Mouse (Mus musculus) layer of hippocampus, postnatal 14 days (tissue): ENCODE results near the gene Prps1. TPM values are rescaled to one million over a fixed set of nuclear protein-coding genes. Genes with fewer than 3 reads are reported as not detected.
A peak's percentile ranks its signal among the peaks of the same experiment; 100 is the strongest.
"Not testable (repeated sequence)": the region's sequence is repeated elsewhere in the genome, so short reads cannot be mapped to it uniquely, and the experiment has no call there.

Experiments
- DNase-seq, 2 experiments: peaks; one replicate each; pipeline ENCODE4 v3.0.0; 2021 to 2022; ENCODE audit warnings: low spot score in 2 of 2, mixed read lengths in 1 of 2
- total RNA-seq, 2 experiments: library from RNA; stranded (reverse); gene quantifications; 2 replicates each; pipeline ENCODE4 v1.2.3; 2021

The Prps1 gene
- total RNA-seq, 2 experiments from 2014 or later: 58.7 to 66.4 TPM

DNA sequence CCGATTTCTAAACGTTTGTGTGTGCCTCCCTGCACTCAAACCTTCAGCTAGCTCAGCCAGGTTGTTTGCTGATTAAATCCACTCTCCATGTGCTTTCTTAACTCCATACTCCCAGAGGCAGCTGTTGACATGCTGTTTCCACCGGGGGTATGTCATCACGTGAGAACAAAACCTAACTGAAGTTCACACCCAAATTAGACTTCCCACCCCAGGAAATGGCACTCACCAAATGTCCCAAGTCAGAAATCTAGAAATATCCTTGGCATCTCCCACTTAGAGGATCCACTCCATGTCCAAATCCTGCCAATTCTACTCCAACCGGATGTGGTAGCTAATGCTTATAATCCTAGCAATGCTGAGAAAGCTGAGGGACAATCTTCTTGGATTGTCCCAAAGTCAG lies 43.9 kb downstream of the Prps1 start:
- no peak for DNase-seq

DNA sequence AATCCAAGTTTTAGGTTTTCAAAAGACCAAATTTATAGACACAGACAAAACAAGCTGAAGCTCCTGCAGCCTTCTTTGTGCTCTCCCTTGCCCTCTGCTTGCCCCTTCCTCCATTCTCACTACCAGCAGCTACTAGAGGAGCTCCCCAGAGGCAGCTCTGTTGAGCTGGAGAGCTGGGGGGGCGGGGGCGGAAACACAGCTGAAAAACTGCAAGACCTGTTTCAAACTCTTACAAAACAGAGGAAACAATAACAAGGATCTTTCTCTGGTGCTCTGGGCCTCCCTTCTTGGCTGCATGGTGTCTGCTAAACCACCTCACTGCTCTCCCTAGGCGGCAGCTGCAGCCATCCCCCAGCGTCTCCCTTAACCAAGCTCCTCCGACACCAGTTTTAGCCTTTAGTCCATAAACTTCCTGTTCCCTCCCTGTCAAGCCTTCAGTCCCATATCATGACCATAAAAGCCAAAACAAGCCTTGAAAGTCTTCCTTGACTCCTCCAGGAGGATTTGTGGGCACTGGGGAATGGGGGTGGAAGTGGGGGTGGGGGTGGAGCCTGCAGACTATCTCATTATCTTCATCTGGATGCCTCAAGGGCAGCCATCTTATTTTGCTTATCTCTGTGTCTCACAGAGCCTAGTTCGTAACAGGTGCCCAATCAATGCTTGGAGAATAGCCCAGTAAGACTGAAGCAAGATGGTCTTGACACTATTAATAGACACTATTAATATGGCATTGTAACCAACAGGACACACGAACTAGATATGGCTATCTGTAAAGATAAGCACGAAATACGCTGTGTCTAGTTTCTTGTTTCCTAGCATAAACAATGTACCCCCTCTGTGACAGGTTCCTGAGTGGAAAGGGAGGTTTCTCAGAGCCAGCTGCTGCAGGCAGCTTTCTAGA lies 45.2 kb downstream of the Prps1 start:
- no peak for DNase-seq

DNA sequence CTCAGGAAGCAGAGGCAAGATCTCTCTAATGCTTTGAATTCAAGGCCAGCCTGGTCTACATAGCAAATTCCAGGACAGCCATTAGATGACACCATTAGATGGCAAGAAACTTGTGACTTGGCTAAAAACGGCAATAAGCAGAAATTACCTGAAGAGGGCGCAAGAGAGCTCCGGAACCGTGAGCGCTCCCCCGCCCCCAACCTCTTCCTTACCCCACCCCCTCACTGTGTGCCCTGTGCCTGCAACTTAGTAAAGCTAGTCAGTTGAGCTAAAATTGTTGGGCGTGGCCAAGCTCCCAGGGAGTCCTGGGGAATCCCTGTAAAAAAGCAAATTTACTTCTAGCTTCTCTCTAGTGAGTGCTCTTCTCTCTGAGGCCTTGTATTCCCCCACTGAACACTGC lies 47.5 kb downstream of the Prps1 start:
- peak; percentile 19 to 41 for DNase-seq

DNA sequence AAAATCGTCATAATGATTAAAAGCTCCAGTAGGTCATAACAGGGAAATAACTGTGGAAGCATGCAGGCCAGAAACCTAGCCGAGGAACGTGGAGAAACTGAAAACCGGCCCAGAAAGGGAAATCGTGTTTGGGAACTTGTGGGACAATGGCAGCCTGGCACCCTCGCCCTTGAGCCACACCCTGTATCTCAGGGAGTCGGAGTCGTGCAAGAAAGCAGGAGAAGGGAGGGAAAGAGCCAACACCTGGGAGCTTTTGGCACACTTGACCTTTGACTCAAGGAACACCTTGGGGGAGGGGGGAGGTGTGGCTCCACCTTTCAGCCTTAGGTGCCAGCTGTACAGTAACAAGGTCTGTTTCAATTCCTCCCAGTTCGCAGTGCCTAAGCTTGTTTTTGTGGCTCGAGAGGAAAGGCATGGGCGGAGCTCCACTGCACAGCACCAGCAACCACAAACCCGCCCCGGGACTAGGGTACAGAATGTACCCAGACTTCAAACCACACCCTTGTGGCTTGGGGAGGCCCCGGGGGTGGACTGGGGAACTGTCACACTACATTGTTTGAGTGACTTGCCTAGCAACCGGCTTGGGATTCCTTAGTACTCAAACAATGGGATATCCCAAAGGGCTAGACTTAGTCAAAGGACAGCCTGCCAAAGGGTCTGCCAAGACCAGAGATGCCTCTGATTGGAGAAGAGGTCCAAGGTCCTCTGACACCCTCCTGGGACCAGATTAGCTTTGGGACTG lies 49.3 kb downstream of the Prps1 start:
- DNase-seq: peak in 1 of 2 experiments; percentile 28

DNA sequence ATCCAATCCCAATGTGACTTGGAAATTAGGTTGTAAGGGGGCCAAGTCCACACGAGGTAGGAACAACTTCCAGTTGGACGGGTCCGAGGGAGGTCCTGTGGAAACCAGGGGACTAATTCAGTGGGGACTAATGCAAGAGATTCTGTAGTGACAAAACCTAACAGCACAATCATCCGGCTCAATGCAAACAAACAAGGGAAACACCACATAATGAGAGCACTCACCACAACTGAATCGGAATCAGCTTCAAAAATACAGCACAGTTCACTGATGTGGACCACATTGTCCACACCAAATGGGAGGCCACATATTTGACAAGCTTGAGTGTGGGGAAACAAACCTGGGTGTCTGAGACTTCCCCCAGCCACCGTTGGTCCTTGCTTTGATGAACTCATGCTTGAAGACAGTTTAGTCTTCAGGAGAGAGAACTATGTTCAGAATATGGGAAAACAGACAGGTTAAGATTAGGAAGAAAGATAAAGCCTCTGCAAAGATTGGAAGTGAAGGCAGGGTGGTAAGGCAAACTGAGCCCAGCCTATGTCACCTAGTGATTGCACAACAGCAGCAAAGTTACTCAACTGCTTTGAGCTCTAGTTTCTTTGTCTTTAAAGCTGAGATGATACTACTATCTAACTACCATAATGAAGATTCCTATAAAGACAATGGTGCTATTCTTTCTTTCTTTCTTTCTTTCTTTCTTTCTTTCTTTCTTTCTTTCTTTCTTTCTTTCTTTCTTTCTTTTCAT lies 50.2 kb downstream of the Prps1 start:
- DNase-seq: no peak

DNA sequence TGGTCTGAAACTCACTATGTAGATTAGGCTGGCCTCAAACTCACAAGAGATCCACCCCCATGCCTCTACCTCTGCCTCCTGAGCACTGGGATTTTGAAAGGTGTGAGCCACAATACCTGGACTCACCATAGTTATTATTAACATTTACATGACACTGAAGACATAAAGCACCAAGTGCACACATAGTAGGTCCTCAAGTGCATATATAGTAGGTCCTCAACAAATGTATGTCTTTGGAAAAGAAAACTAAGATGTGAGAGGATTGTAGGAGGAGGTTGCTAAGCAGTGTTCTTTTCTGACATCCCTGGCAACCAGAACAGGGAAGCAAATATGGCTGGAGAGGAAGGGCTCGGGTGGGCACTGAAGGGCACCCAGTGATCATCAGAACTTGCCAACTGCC lies 51.0 kb downstream of the Prps1 start:
- no peak for DNase-seq

DNA sequence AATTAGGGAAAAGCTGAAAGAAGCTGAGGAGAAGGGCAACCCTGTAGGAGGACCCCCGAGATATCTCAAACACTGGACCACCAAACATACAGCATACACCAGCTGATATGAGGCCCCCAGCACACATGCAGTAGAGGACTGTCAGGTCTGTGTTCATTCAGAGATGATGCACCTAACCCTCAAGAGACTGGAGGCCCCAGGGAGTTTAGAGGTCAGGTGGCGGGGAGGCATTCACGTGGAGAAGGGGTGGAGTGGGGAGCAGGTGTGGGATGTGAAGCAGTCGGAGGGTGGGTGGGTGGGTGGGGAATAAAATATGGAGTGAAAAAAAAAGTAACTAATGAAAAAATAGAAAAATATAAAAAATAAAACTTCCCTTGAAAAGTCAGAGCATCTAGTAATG lies 52.4 kb downstream of the Prps1 start:
- not testable (repeated sequence) for DNase-seq

DNA sequence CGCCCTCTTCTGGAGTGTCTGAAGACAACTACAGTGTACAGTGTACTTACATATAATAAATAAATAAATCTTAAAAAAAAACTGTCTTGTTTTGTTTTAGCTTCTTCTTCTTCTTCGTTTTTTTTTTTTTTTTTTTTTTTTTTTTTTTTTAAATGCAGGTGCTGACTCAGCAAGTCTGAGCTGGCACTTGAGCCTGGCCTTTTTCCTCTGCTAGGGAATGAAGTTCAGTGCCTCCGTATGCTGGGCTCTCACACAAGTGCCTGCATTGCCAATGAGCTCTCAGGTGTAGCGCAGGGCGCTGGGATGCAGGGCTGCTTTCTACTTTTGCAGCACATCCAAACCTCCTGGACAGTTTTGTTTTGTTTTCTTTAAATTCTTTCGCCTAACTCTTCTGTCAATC lies 53.4 kb downstream of the Prps1 start:
- DNase-seq: no peak

DNA sequence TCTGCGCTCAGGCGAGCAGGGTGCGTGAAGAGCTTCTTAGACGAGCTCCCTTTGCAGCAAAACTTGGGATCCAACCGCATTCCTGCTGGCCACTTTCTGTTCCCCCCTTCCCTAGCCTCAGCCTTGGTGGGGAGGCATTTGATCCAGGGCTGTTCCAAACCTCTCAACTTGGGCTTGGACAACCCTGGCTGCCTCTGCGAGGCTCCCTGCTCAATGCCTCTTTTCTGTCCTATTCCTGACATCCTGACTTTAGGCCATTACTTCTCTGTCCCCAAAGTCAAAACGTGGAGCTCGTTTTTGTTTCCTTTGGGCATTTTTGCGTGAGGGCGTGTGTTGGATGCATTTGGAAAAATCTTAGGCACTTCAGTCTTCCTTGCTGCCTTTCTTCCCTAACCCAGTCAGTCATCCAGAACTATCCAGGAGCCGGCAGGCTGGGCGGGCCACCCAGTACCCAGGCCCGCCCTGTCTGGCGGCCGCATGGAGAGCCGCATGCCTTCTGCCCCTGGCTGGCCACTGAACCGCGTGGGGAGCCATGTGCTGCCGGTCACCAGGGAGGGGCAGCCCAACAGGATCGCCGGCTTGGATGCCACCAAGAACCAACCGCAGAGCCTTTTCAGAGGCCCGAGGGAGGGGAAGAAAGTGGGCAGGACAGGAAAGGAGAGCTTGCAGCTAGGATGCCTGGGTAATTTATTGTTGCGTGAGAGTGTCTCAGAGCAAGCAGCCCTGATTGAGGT lies 54.5 kb downstream of the Prps1 start:
- peak; percentile 28 to 61 for DNase-seq

DNA sequence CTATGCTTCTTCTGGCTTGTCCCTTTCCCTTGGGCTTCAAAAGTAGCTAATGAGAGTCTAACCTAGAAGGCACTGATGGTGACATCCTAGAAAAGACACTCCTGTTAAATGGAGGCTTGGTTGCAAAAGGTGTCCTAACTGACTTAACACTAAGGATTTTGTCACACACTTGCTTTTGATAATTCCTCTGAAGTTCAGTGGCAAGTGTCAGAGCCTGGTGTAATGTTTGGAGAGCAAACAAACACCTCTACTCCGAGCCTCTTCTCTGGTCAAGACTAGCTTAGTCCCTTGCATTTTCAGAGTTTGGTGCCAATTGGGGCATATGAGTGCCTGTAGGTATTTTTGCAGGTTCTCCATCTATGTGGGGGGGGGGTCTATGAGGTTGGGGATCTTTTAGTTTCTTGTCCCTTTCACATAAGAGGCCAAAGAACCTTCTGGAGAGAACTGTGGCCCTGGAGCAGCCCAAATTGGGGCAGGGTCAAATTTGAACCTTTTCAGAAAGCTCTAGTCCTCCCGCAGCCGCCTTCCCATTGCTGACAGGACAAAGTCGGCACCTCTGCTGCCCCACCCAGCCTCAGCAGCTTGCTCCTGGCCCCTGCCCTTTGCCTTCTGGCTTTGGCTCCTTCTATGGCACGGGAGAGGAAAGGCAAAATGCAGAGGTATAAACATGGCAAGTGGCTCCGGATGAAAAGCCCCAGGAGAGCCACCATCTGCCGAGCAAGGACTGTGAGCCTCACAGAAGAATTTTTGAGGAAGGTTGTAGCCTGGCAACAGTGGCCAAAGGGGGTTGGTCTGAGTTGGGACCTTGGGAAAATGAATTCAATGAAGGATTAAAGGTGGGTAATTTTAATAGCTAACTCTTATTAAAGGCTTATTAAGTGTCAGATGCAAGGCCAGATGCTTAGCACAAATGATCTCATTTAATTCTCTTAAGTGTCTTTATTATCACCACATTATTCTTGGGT lies 55.6 kb downstream of the Prps1 start:
- DNase-seq: no peak

DNA sequence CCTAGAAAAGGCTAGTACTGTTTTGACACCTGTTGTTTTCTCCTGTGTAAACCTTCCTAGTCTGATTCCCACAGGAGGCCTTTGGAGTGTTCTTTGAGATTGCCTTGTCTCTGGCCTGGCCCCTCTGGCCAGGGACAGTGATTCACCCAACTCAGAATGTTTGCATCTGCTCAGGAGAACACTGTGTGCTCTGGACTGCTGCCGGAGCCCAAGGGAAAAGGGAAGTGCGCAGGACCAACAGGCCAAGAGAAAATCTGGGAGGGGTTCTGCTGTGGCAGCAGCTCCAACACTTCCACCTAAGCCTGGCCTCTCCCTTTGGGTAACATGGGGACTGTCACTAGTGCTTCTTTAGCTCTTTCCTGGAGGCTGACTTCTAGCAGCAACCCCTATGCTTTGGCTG lies 57.0 kb downstream of the Prps1 start:
- DNase-seq: no peak

DNA sequence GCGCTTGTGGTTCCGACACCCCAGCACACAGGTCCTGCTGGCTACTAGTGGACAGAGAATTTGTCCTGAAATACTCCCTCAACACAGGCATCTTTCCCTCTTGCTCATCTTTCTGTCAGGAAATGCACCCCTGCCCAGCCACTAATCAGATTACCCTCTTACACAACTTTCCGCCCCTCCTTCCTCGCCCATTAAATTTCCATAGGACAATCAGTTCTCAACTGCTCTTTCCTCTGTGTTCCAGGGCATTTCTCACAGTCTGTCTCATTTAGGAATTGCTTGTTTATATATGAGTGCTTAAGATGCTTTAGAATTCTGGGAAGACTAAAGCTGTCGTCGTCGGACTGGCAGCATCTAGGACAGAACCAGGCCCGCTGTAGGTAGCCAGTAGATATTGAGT lies 61.9 kb downstream of the Prps1 start:
- no peak for DNase-seq

DNA sequence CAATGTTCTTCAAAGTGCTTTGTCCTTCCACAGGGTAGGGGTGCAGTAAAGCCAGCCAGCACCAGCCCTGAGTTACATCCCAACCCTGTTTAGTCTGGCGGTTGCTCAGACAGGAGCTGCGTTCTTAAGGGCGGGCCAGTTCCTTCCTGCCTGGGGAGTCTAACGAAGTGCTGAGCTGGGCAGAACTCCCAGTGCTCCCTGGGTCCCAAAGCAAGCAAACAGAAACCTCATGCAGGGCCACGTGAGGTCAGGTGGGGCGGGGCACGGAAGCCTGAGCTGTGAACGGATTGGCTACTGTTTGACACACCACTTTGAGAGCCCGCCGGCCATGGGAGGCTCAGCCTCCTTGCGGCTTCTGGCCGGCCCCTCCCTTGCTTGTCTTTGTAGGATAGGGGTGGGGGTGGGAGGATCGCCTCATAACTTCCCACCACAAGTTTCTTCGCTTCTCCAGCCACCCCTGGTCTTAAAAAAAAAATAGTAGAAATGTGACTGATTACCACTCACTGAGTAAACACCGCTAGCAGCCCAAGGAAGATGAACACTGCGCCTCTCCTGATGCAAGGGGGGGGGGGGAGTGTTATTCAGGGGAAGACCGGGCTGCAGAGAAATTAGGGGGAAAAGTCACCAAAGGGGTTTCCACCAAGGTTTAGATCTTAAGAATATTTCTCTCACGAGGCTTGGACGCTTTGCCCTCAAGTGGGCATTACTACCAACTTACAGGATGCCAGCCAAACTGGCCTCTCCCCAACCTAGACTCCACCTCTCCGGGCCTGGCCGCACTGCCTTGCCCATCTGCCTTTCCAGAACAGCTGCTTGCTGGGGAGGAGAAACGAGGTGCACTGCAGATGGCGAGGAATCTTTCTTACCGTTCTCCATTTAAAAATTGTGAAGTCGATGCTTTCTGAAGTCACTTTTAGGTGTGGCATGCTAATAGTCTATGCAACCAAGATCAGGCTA lies 64.0 kb downstream of the Prps1 start:
- DNase-seq: peak; percentile 62 to 83

DNA sequence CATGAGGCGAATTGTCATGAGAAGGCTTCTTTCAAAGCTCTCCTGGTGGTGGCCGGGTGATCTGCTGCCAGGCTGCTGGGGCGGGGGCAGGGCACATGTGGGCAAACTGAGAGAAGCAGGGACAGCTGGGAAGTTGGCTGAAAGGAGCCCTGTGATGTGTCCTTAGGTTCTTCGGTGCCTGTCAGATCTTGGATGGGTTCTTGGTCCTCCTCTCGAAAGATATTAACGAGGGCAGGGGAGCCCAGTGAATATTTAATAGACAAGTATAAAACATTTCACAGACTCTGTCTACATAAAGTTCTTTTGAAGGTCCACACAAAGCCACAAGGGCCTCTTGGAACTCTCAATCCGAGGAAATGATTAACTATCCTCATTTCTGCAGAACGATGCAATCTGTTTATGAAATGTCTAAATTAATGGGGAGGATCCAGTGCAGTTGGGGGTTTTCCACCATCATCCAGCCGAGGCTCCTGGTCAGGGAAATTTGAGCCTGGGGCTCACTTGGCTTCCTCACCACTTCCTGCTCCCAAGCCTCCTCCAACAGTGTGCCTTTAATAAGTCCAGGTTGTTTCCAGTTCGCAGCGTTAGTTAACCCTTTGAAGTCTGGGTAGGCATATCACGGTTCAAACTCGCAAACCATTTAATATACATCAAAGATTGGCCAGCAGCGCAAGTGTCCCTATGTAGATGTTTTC lies 65.8 kb downstream of the Prps1 start:
- DNase-seq: no peak

DNA sequence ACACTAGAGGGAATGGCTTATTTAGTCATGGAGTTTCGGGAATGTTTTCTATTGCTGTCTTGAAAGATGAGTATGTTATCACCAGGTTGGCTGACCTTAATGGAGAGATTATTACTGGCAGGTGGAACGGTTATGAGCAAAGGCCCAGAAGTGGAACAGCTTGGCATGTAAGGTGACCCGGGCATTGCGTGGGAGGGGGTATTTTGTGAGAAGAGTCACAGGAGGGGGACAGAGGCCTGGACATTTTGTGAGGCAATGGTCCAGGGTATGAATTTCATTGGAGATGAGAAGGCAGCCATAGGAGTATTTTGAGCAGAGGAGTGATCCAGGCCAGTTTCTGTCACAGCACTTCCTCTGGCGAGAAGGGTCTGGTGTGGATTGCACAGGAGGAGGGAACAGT lies 67.8 kb downstream of the Prps1 start:
- no peak for DNase-seq
